Mouse (Mus musculus) B cell, adult 62 days (primary cell): Measurements from ENCODE around the gene Apoc4. TPM values are rescaled to one million over a fixed set of nuclear protein-coding genes. Genes with fewer than 3 reads are reported as not detected.

ENCODE experiments used
- total RNA-seq: library from RNA; stranded (reverse); gene quantifications from 4 replicates; pipeline ENCODE4 v1.2.4, GENCODE M21; 2023

Gene Apoc4
- total RNA-seq = not detected in 4 replicates

DNA sequence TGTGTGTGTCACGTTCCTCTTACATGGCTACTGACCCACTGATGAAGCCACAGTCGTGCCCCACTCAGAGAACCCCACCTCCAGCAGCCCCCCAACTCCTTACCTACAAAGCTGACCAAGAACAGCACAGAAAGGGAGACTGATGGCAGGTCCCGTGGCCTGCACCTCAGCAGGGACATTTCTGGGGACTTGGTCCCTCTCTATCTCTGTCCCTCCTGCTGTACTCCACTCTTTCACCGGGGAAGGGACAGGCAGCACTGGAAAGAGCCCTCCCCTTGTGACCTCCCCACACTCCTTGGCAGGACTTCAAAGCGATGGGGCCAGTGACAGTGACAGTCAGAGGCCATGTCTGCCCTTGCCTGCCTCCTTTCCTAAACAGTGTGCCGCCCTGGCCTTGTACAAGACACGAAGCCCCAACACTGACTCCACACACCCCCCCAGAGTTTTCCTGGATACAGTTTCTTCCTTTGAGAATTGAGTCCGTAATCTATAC, at the start of gene Apoc4, which contains the start of gene Gm44805:
Apoc4 (minus strand) TSS at position 278 of the 493 bp plus-strand sequence.
Gm44805 (minus strand) TSS at position 222 of the 493 bp plus-strand sequence.

GRCm38 (mm10) chr7:19715239-19716054, 34.2 kb upstream of the Apoc4 start, which contains the start of gene Tomm40:
Gene Tomm40, minus strand, starts transcription at chr7:19715438.

GRCm38 (mm10) chr7:19698907-19699826, 17.9 kb upstream of the Apoc4 start, which contains the start of gene Apoe:
Gene Apoe, minus strand, starts transcription at chr7:19699188.

GRCm38 (mm10) chr7:19691873-19692865, 10.9 kb upstream of the Apoc4 start, which contains the start of gene Apoc1:
Gene Apoc1, minus strand, starts transcription at chr7:19692660.

GRCm38 (mm10) chr7:19677872-19678271, 3.4 kb downstream of the Apoc4 start, which contains the start of gene Apoc2:
Gene Apoc2, minus strand, starts transcription at chr7:19677941.

GRCm38 (mm10) chr7:19664955-19665841, 16.1 kb downstream of the Apoc4 start, which contains the start of gene Clptm1:
Gene Clptm1, minus strand, starts transcription at chr7:19665033.

GRCm38 (mm10) chr7:19629361-19629734, 51.9 kb downstream of the Apoc4 start, which contains the start of gene Relb:
Gene Relb, minus strand, starts transcription at chr7:19629438.

Other genes with a start within 250 kb of the Apoc4 start
- gene Mark4, start 222.7 kb downstream of the Apoc4 start, total RNA-seq = 26.4 to 33.1 TPM (median 28.6 TPM) in 4 replicates
- not detected in 4 replicates for gene Exoc3l2, start 218.1 kb downstream of the Apoc4 start, total RNA-seq
- gene Bloc1s3, start 173.1 kb downstream of the Apoc4 start, total RNA-seq = 3.1 to 5.3 TPM (median 4.6 TPM) in 4 replicates
- gene Trappc6a, start 173.1 kb downstream of the Apoc4 start, total RNA-seq = 27.9 to 35.9 TPM (median 30.9 TPM) in 4 replicates
- 0.31 to 0.78 TPM (median 0.53 TPM) in 4 replicates for gene Nkpd1, start 163.6 kb downstream of the Apoc4 start, total RNA-seq
- gene Ppp1r37, start 118.4 kb downstream of the Apoc4 start, total RNA-seq = 55.1 to 64.0 TPM (median 60.2 TPM) in 4 replicates
- 9.7 to 13.7 TPM (median 12.6 TPM) in 4 replicates for gene Zfp296, start 104.2 kb downstream of the Apoc4 start, total RNA-seq
- gene Gemin7, start 103.9 kb downstream of the Apoc4 start, total RNA-seq = 72.4 to 80.4 TPM (median 77.1 TPM) in 4 replicates
- 94.5 to 107 TPM (median 98.1 TPM) in 4 replicates for gene Clasrp, start 77.0 kb downstream of the Apoc4 start, total RNA-seq
- gene Relb, start 52.0 kb downstream of the Apoc4 start, total RNA-seq = 113 to 122 TPM (median 116 TPM) in 4 replicates
- 64.7 to 85.0 TPM (median 67.9 TPM) in 4 replicates for gene Clptm1, start 16.4 kb downstream of the Apoc4 start, total RNA-seq
- not detected in 4 replicates for gene Apoc2, start 3.5 kb downstream of the Apoc4 start, total RNA-seq
- not detected in 4 replicates for gene Gm44805, start 56 bp downstream of the Apoc4 start, total RNA-seq
- not detected in 4 replicates for gene Apoc1, start 11.2 kb upstream of the Apoc4 start, total RNA-seq
- 69.0 to 80.2 TPM (median 73.6 TPM) in 4 replicates for gene Apoe, start 17.7 kb upstream of the Apoc4 start, total RNA-seq
- 52.4 to 61.9 TPM (median 55.5 TPM) in 4 replicates for gene Tomm40, start 34.0 kb upstream of the Apoc4 start, total RNA-seq
- not detected in 4 replicates for gene Nectin2, start 69.0 kb upstream of the Apoc4 start, total RNA-seq
- not detected in 4 replicates for gene Bcam, start 89.5 kb upstream of the Apoc4 start, total RNA-seq
- gene Cblc, start 115.3 kb upstream of the Apoc4 start, total RNA-seq = 1.2 to 3.7 TPM (median 2.1 TPM) in 3 of 4 replicates, not detected in the other
- gene Bcl3, start 141.3 kb upstream of the Apoc4 start, total RNA-seq = 57.3 to 76.7 TPM (median 71.4 TPM) in 4 replicates
- gene Gm19345, start 170.5 kb upstream of the Apoc4 start, total RNA-seq = not detected in 4 replicates
- 13.2 to 20.2 TPM (median 15.3 TPM) in 4 replicates for gene Ceacam16, start 179.8 kb upstream of the Apoc4 start, total RNA-seq
- gene Ceacam19, start 206.5 kb upstream of the Apoc4 start, total RNA-seq = not detected in 4 replicates
- 18.8 to 24.1 TPM (median 21.6 TPM) in 4 replicates for gene Pvr, start 239.7 kb upstream of the Apoc4 start, total RNA-seq